Mouse (Mus musculus): ENCODE measurements around the gene Fap.

Gene Fap

DNA sequence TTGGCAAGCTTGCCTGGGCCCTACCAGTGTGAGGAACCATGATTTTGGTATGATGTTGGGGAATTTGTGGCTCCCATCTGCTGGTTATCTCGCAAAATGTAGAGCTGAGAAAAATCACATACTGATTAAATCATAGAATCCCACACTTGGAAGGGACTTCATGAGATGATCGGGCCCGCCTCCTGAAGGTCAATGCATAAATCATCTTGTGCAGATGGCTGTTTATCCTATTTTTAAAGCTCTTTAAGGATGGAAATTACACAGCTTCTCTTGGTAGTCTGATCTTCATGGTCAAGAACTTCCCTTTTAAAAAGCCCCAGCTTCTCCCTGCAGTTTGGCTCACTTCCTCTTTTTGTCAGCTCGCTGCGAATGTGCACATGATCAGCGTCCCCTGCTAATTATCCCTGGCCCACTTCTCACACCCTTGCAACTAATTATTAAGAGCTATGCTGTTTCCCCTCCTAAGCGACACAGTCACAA, 113.6 kb downstream of the Fap start:
- DNase-seq (ENCODE audit: low read depth, low spot score): no peak

DNA sequence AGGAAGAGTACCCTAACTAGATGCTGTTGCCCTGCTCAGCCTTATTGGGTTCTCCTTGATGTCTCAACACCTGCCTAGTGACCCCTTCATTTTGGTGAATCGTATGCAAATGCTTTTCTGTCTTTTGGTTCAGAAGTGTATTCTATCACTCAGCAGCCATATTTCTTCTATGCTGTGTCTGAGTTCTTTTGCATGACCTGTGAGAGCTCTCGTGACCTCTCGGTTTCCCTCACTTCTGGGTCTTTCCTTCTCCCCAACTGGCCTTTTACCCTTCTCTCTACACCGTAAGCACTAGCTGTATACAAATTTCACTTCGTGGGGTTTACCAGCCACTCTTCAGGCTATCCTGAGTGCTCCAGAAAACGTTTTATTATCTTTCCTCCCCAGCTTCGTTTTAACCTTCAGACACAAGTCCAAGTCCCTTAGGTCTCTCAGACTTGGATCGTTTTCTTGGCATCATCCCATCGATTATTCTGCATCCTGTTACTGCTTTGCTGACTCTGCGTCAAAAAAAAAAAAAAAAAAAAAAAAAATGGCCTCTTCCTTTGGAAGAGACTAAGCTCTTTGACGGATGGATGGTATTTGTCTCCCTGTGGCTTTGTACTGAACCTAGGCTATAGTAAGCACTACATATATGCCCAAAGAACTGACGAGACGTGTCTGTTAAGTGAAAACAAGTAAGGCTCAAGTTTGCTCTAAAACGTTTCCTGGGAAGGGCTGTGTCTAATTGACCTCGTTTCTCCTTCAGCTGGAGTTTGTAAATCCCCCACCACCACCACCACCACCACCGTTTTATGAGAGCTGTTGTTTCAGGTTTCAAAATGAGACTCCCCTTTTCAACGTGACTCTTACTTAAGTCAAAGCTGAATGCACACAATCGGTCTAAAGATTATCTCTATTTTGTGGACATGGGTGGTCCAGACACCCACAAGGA, 114.4 kb downstream of the Fap start:
- DNase-seq (ENCODE audit: low read depth, low spot score): no peak

DNA sequence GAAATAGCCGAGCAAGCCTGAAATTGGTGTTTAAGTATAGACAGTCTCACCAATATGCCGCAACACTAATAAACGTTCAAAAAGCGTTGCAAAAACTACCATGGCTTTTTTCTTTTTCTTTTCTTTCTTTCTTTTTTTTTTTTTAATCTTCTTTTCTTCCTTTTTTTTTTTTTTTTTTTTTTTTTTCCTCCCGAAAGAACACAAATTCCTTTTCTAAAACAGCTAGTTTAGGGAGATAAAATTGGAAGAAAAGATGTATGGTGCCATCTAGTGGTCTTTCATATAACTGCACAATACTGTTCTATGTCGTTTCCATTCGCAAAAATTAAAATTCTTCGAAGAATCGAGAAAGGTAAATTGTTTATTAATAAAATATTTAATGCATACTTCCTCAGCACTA, 115.8 kb downstream of the Fap start:
- DNase-seq (ENCODE audit: low read depth, low spot score): no peak

GRCm38 (mm10) chr2:62454991-62455390, 118.9 kb downstream of the Fap start:
- DNase-seq (ENCODE audit: low read depth, low spot score): no peak

- no peak for DNase-seq (ENCODE audit: low read depth, low spot score)
Observed at GRCm38 (mm10) chr2:62454033-62454432, 119.8 kb downstream of the Fap start.
